Comparison of ENCODE assay signal across 20 mouse cellular contexts in genomic region chr7:125964087-125964607, GRCm38 (mm10).
"Had no signal": no experiment of that assay in that cellular context is flagged by ENCODE, and none has a peak within 500 bp of the region (broad histone marks: within the 10 kb centered on the region; RNA-seq: fewer than 3 reads in every experiment).

No protein-coding gene starts in this region.

- DNase-seq: kidney, adult 2 months; kidney, postnatal 25 days; layer of hippocampus, adult 9-11 months; layer of hippocampus, postnatal 36 days; liver, postnatal 0 days; lung, postnatal 10 days; lung, postnatal 4 days; retina, postnatal 1 day; right cerebral cortex, postnatal 25 days; spleen, adult 18-20 months; thymus, postnatal 25 days had no signal

- H3K9me3 ChIP-seq: lung, embryonic 15.5 days; neural tube, embryonic 13.5 days; stomach, embryonic 15.5 days had no signal

- H3K36me3 ChIP-seq: lung, embryonic 15.5 days; neural tube, embryonic 13.5 days; stomach, embryonic 15.5 days had no signal

- H3K27me3 ChIP-seq: lung, embryonic 15.5 days; neural tube, embryonic 13.5 days; stomach, embryonic 15.5 days had no signal

- ATAC-seq: intestine, postnatal 0 days; liver, postnatal 0 days had no signal

- H3K9ac ChIP-seq: liver, embryonic 14.5 days; liver, postnatal 0 days; lung, embryonic 15.5 days; neural tube, embryonic 13.5 days; stomach, embryonic 15.5 days had no signal

- H3K27ac ChIP-seq: kidney, postnatal 0 days; layer of hippocampus, adult 2 months; left cerebral cortex, adult 2 months; liver, embryonic 14.5 days; lung, embryonic 15.5 days; neural tube, embryonic 13.5 days; stomach, embryonic 15.5 days had no signal

- H3K4me3 ChIP-seq: layer of hippocampus, adult 2 months; left cerebral cortex, adult 2 months; lung, embryonic 15.5 days; myocyte; neural tube, embryonic 13.5 days; stomach, embryonic 15.5 days had no signal

- H3K4me2 ChIP-seq: lung, embryonic 15.5 days; neural tube, embryonic 13.5 days; stomach, embryonic 15.5 days had no signal
